Mouse (Mus musculus) cortical plate, adult 2 months (tissue): ENCODE data around the gene Vat1.

Experiments
- CTCF ChIP-seq: fragments of 200-500 bp; IDR thresholded peaks from 2 replicates; pipeline ENCODE4 v1.5.1; 2011; ENCODE audit warnings: mild to moderate bottlenecking, control low read depth, low read length; ENCODE audit not compliant: insufficient read depth; ENCODE audit errors: extremely low read depth
- POLR2A ChIP-seq: fragments of 200-500 bp; IDR thresholded peaks from 2 replicates; pipeline ENCODE4 v1.6.1; 2011; ENCODE audit warnings: mild to moderate bottlenecking, low read length, control low read depth; ENCODE audit not compliant: insufficient read depth; ENCODE audit errors: extremely low read depth

GRCm38 (mm10) chr11:101435831-101436230, 30.2 kb downstream of the Vat1 start:
- TF ChIP-seq POLR2A (no peak), CTCF (no peak)
